Mouse (Mus musculus): ENCODE measurements around the gene Hadha. TPM values are rescaled to one million over a fixed set of nuclear protein-coding genes. Genes with fewer than 3 reads are reported as not detected.
A peak's percentile ranks its signal among the peaks of the same experiment; 100 is the strongest.

Gene Hadha
- polyA plus RNA-seq, 1 experiment from 2014 or later, result 73.2 TPM

DNA sequence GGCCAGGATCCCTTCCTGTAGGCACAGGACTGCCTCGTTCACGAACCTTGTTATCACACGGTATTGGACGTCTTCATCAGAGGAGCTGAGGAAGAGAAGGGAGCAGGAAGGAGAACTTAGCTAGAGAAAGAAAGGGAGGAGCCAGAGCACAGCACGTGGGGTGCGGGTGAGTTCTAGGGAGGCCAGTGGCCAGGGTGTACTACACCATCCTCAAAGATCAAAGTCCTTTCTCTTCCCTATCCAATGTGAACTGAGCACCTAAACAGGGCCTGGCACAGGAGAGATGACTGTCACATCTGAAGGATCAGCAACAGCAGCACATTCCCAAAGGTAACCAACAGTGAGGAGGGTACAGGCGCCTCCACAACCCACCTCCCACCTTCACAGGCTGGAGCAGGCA, 34.9 kb downstream of the Hadha start:
- H3K9ac ChIP-seq (replicated peaks), result no peak overlapping the region
- no peaks in the 10 kb centered on the region for H3K4me1 ChIP-seq (replicated peaks)
- H3K27ac ChIP-seq, result no peak overlapping the region
- H3K4me3 ChIP-seq (replicated peaks), result no peak overlapping the region
- 86% methylated on average over 7 of the region's 7 CpGs for WGBS
- no peak overlapping the region for H3K4me2 ChIP-seq (replicated peaks)
- H3K36me3 ChIP-seq, result peaks cover 97% of the 10 kb centered on the region
- no peak for ATAC-seq
- H3K27me3 ChIP-seq, result no peaks in the 10 kb centered on the region
- no peaks in the 10 kb centered on the region for H3K9me3 ChIP-seq

DNA sequence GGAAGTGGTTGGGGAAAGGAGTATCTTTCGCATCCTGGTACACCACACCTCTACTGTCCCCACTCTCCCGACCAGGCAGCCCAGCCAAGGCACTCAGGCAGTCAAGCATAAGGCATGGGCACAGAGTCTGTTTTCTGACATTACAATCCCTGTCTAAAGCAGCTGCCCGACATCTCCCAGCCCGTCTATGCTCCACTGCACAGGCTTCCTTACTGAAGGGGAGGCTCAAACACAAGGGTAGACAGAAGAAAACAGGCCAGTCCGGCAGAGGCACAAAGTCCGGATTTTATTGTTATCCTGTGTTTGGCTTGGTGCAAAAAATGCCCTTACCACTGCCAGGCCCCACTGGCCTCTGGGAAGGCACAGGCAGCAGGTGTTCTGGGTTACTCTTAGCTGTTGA, 35.8 kb downstream of the Hadha start:
- H3K9me3 ChIP-seq, result no peaks in the 10 kb centered on the region
- H3K4me1 ChIP-seq (replicated peaks), result peaks cover 7% of the 10 kb centered on the region
- peaks cover 6% of the 10 kb centered on the region; the same call in 1 of the 2 replicates for H3K27me3 ChIP-seq
- no peak overlapping the region for H3K4me2 ChIP-seq (replicated peaks)
- H3K4me3 ChIP-seq (replicated peaks), result no peak overlapping the region
- WGBS, result 73% methylated on average over 6 of the region's 6 CpGs
- peaks cover 95% of the 10 kb centered on the region for H3K36me3 ChIP-seq
- no peak overlapping the region for H3K9ac ChIP-seq (replicated peaks)
- no peak for ATAC-seq
- H3K27ac ChIP-seq, result no peak overlapping the region

DNA sequence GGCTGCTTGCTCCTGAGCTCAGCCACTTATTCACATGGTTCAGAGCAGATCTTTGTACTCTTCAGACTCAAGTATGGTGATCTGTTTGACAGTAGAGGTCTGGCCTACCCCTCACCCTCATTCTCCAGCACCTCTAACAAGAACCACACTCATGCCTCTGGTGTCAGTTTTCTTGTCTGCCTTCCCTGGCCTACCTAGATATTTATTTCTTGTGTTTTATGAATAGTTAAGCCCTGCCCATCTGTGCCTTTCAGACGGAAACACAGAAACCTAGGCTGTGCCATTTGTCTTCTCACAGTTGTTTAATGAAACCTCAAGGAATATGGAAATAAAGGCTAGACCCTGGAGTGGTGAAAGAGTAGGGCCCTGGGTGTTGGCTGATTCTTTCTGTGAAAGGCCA, 36.9 kb downstream of the Hadha start:
- Histone ChIP-seq H3K36me3 (peaks cover 83% of the 10 kb centered on the region), H3K27ac (no peak overlapping the region), H3K4me3 (replicated peaks) (no peak overlapping the region), H3K4me1 (replicated peaks) (peaks cover 18% of the 10 kb centered on the region), H3K9ac (replicated peaks) (no peak overlapping the region), H3K4me2 (replicated peaks) (no peak overlapping the region), H3K9me3 (no peaks in the 10 kb centered on the region), H3K27me3 (peaks cover 18% of the 10 kb centered on the region)
- ATAC-seq, result no peak
- WGBS, result 90% methylated on average over 1 of the region's 1 CpGs

DNA sequence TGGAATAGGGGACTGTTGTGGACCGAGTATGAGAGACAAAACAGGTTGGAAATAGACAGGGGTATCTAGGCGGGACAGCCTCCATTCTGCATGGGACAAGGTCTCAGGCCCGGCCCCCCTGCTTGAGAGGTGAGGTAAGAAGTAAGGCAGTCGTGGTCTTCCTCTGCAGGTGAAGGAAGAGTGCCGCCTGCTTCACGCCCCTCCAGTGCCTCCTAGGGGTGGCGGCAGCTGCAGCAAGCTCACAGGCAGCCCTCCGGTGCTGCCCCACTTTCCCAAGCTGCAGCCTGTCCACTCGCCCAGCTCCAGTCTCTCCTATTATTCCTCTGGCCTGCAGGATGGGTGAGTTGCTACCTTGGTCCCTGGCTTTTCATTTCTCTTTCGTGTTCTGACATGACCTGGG, 39.2 kb downstream of the Hadha start:
- Histone ChIP-seq H3K4me1 (replicated peaks) (peaks cover 32% of the 10 kb centered on the region), H3K4me3 (replicated peaks) (no peak overlapping the region), H3K9ac (replicated peaks) (no peak overlapping the region), H3K27me3 (peaks cover 26% of the 10 kb centered on the region), H3K36me3 (peaks cover 72% of the 10 kb centered on the region), H3K4me2 (replicated peaks) (no peak overlapping the region), H3K9me3 (no peaks in the 10 kb centered on the region), H3K27ac (no peak overlapping the region)
- ATAC-seq, result no peak
- WGBS, result 45% methylated on average over 10 of the region's 10 CpGs

DNA sequence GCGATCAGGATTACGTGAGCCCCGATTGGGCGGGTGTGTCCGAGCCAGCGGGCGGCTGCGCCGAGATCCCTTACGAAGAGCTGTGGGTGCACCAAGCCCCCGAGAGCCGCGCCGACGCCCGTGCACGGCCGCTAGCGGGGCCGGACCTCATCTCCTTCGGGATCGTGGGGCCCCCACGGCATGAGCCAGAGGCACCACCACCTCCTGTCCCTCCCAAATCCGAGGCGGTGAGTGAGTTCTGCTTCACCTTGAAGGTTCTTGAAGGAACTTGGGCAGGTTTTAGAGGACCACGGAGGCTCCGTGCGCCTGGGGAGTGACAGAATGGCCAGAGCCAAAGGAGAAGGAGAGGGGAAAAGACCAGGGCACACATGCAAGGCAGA, 40.2 kb downstream of the Hadha start:
- Histone ChIP-seq H3K4me2 (replicated peaks) (peak overlapping the region; percentile 71), H3K27ac (no peak overlapping the region), H3K4me1 (replicated peaks) (peaks cover 41% of the 10 kb centered on the region), H3K9me3 (no peaks in the 10 kb centered on the region), H3K4me3 (replicated peaks) (peak overlapping the region; percentile 50), H3K36me3 (peaks cover 62% of the 10 kb centered on the region), H3K9ac (replicated peaks) (peak overlapping the region; percentile 71), H3K27me3 (peaks cover 26% of the 10 kb centered on the region)
- ATAC-seq, result no peak; the same call in 1 of the 2 replicates
- 4% methylated on average over 27 of the region's 28 CpGs for WGBS

DNA sequence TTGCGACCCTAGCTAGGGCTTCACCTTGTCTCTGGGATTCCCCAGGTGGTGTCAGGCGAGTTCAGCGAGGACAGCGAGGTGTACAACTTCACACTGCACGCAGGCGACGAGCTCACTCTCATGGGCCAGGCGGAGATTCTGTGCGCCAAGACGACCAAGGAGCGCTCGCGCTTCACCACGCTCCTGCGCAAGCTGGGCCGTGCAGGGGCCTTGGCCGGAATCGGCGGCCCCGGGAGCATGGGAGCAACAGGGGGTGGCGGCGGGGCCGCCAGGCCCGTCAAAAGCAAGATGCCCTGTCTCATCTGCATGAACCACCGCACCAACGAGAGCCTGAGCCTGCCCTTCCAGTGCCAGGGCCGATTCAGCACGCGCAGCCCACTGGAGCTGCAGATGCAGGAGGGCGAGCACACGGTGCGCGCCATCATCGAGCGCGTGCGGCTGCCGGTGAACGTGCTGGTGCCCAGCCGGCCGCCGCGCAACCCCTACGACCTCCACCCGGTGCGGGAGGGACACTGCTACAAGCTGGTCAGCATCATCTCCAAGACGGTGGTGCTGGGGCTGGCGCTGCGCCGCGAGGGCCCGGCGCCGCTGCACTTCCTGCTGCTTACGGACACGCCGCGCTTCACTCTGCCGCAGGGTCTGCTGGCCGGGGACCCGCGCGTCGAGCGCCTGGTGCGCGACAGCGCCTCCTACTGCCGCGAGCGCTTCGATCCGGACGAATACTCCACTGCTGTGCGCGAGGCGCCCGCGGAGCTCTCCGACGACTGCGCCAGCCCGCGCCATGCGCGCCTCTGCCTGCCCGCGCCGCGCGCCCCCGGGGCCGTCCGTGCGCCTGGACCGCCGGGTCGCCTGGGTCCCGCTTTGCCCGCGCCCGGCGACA, 40.8 kb downstream of the Hadha start:
- peak overlapping the region; percentile 71 for H3K4me2 ChIP-seq (replicated peaks)
- H3K9ac ChIP-seq (replicated peaks), result peak overlapping the region; percentile 71
- H3K36me3 ChIP-seq, result peaks cover 56% of the 10 kb centered on the region
- peak; percentile 86 for ATAC-seq
- 1% methylated on average over 90 of the region's 103 CpGs for WGBS
- H3K27me3 ChIP-seq, result peaks cover 26% of the 10 kb centered on the region
- peak overlapping the region; percentile 50 for H3K4me3 ChIP-seq (replicated peaks)
- H3K27ac ChIP-seq, result peak overlapping the region; percentile 51; the same call in 1 of the 2 replicates
- H3K4me1 ChIP-seq (replicated peaks), result peaks cover 47% of the 10 kb centered on the region
- no peaks in the 10 kb centered on the region for H3K9me3 ChIP-seq

DNA sequence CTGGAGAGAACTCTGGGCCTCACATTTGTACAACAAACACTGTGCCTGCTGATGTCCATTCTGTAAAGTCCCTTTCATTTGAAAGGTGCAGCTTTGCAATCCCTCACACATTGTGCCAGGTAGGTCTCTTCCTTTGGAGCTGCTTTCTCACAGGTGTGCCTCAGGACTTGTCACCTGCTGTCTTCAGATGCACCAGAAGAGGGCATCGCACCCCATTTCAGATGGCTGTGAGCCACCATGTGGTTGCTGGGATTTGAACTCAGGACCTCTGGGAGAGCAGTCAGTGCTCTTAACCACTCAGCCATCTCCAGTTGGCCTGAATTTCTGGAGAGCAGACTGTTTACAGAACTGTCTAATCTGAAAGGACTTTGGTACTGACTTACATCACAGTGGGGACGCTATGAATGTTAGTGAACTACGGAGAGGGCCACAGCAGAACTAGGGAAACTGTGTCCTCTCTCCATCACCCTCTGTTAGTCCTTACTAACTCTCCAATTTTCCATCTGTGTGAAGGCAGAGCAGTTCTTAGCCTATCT, 42.4 kb downstream of the Hadha start:
- 90% methylated on average over 3 of the region's 3 CpGs for WGBS
- Histone ChIP-seq H3K9me3 (no peaks in the 10 kb centered on the region), H3K27ac (no peak overlapping the region), H3K4me2 (replicated peaks) (no peak overlapping the region), H3K27me3 (peaks cover 26% of the 10 kb centered on the region), H3K9ac (replicated peaks) (no peak overlapping the region), H3K4me1 (replicated peaks) (peaks cover 60% of the 10 kb centered on the region), H3K4me3 (replicated peaks) (no peak overlapping the region), H3K36me3 (peaks cover 43% of the 10 kb centered on the region)
- no peak for ATAC-seq

DNA sequence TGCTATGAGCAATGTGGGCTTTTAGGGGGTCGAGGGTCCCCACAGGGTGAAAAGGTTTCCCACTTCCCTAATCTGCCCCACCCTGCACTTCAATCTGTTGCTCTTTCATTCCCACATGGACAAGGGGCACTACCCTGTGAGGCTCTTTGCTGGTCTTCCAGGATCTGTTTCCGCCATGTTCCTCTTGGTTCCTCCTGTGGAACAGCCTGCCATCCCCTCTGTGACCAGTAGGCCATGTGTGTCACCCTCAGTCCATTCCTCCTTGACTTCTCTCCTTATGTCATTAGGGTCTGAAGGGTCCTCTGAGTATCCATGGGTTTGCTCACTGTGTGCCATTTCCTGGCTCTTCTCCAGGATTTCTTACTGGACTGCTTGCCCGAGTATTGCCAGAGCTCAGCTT, 43.2 kb downstream of the Hadha start:
- Histone ChIP-seq H3K9ac (replicated peaks) (no peak overlapping the region), H3K4me2 (replicated peaks) (peak overlapping the region; percentile 45), H3K4me3 (replicated peaks) (0 out of 2 replicates have a peak overlapping the region, but pooled peaks have one; percentile 18), H3K27ac (peak overlapping the region; percentile 30; the same call in 1 of the 2 replicates), H3K36me3 (peaks cover 35% of the 10 kb centered on the region), H3K27me3 (peaks cover 26% of the 10 kb centered on the region), H3K9me3 (no peaks in the 10 kb centered on the region), H3K4me1 (replicated peaks) (peaks cover 69% of the 10 kb centered on the region)
- WGBS, result 71% methylated on average over 3 of the region's 3 CpGs
- ATAC-seq, result no peak

DNA sequence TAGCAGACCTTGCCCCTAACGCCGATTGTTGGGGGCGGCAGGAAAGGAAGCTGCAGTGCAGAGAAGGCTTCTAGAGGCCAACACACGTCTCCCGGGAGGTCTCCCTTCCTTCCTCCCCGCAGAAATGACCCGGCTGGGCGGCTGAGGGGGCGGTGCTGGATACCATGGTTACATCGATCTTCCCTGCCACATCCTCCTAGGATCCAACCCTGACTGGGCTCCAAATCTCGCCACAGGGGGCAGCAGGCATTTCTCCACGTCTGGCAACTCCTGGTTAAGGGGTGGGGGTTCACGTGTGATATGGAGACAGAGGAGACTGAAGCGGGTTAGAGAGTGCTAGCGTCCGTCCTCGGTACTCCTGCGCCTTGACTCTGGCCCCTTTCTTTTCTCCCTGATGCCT, 43.8 kb downstream of the Hadha start:
- ATAC-seq, result peak; percentile 22
- H3K27me3 ChIP-seq, result peaks cover 26% of the 10 kb centered on the region
- peaks cover 75% of the 10 kb centered on the region for H3K4me1 ChIP-seq (replicated peaks)
- H3K4me3 ChIP-seq (replicated peaks), result peak overlapping the region; percentile 18
- H3K9me3 ChIP-seq, result no peaks in the 10 kb centered on the region
- peak overlapping the region; percentile 45 for H3K9ac ChIP-seq (replicated peaks)
- peak overlapping the region; percentile 45 for H3K4me2 ChIP-seq (replicated peaks)
- WGBS, result 2% methylated on average over 18 of the region's 18 CpGs
- peak overlapping the region; percentile 73 for H3K27ac ChIP-seq
- peaks cover 28% of the 10 kb centered on the region for H3K36me3 ChIP-seq

DNA sequence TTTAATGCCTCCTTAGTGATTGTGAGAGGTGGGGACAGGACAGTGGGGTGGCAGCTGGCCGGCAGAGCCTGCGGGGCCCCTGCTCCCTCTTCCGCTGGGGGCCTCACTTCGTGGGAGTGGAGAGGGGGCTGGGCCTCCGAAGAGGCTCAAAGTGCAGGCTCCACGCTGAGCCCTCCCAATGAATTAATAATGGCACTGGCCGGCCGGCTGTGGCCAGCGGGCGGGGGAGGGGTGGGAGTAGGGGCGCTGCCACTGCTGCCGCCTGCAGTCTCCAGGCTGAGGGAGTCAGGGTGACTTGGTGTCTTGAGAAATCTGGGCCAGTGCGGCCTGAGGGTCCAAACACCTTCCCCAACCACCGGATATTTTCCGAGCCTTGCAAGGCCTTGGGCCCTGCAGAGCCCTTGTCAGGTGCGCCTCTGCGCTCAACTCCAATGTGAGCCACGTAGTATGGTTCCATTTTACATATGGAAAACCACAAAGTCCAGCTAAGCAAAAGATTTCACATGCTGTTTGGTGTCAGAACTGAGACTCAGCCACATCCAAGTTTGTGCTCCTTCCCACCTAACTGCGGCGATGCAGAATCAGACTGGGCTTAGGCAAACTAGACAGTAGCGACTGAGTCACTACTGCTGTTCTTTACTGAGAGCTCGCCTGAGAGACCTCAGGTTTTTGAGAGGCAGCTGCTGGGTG, 44.4 kb downstream of the Hadha start:
- Histone ChIP-seq H3K27ac (peak overlapping the region; percentile 73), H3K4me1 (replicated peaks) (peaks cover 80% of the 10 kb centered on the region), H3K9me3 (no peaks in the 10 kb centered on the region), H3K9ac (replicated peaks) (peak overlapping the region; percentile 45), H3K27me3 (peaks cover 26% of the 10 kb centered on the region), H3K4me3 (replicated peaks) (peak overlapping the region; percentile 18), H3K4me2 (replicated peaks) (peak overlapping the region; percentile 45), H3K36me3 (peaks cover 22% of the 10 kb centered on the region)
- 2% methylated on average over 22 of the region's 22 CpGs for WGBS
- ATAC-seq, result no peak

DNA sequence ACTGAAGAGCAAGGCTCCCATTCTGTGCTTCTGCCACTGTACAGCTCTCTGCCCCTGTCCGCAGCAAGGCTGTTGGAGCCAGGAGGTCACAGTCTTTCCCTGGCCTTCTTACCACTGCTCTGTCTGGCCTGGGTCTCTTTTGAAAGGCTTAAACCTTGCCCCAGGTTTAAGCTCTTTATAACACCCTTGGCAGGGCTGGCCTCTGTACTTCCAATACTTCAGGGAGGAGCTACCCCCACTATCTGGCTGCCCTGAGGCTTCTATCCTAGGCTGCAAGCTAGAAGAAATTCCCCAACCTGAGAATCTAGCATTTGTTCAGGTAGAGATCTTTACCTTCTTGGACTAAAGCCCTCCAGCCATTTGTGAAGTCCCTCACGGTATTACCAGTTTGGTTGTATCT, 45.1 kb downstream of the Hadha start:
- peaks cover 24% of the 10 kb centered on the region for H3K27me3 ChIP-seq
- H3K4me1 ChIP-seq (replicated peaks), result peaks cover 86% of the 10 kb centered on the region
- peak overlapping the region; percentile 45; the same call in 1 of the 2 replicates for H3K9ac ChIP-seq (replicated peaks)
- H3K4me2 ChIP-seq (replicated peaks), result peak overlapping the region; percentile 45
- 21% methylated on average over 2 of the region's 2 CpGs for WGBS
- H3K4me3 ChIP-seq (replicated peaks), result no peak overlapping the region
- ATAC-seq, result no peak
- peak overlapping the region; percentile 73 for H3K27ac ChIP-seq
- H3K36me3 ChIP-seq, result peaks cover 19% of the 10 kb centered on the region; the same call in 1 of the 2 replicates
- H3K9me3 ChIP-seq, result no peaks in the 10 kb centered on the region

DNA sequence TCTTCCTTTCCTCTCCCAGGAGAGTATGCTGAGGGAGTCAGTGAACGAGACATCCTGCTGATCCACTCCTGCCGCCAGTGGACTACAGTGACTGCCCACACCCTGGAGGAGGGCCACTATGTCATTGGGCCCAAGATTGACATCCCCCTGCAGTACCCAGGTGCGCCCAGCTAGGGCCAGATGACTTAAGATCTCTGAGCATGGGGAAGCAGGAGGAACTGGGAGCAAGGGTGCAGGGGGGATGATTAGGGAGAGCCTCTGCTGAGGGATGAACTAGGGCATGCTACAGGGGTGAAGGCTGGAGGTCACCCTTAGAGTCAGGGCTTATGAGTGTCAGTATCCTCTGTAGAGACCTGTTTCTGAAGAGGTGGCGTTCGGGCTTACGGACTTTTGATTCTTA, 46.7 kb downstream of the Hadha start:
- Histone ChIP-seq H3K4me2 (replicated peaks) (peak overlapping the region; percentile 93), H3K27ac (peak overlapping the region; percentile 90), H3K4me3 (replicated peaks) (peak overlapping the region; percentile 77), H3K27me3 (peaks cover 13% of the 10 kb centered on the region), H3K4me1 (replicated peaks) (peaks cover 72% of the 10 kb centered on the region), H3K36me3 (peaks cover 14% of the 10 kb centered on the region; the same call in 1 of the 2 replicates), H3K9ac (replicated peaks) (peak overlapping the region; percentile 88; the same call in 1 of the 2 replicates), H3K9me3 (no peaks in the 10 kb centered on the region)
- no peak for ATAC-seq
- 59% methylated on average over 6 of the region's 6 CpGs for WGBS
